ENCODE assay signal across 21 mouse cellular contexts in the genomic region with DNA sequence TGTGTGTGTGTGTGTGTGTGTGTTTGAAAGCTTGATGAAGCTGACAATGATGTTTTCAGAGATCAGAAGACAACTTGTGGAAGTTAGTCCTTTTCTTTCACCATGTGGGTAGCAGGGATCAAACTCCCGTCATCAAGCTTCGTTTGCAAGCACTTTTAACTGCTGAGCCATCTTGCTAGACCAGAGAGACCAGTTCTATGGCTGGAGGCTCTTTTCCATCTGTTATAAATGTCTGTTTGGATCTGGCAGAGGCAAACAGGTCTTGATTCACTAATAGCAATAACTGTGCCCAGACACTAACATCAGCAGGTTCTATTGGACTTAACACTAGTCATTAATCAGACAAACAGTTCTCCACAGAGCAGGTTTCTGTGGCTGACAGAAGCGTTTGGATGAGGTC.
A peak's percentile ranks its signal among the peaks of the same experiment; 100 is the strongest.
DNase-seq lines count a peak whose midpoint lies in the region.
"Had no signal": no experiment of that assay in that cellular context is flagged by ENCODE, and none has a peak within 500 bp of the region (broad histone marks: within the 10 kb centered on the region; RNA-seq: fewer than 3 reads in every experiment).

No protein-coding gene starts in this region.

- peak; percentile 4 for DNase-seq in adrenal gland, postnatal 14 days
- no peak for DNase-seq in adrenal gland, postnatal 4 days (ENCODE audit: low spot score in 2 of 2)
- DNase-seq in kidney, adult 9 months = peak; percentile 2
- DNase-seq in kidney, postnatal 10 days = no peak
- peak; percentile 68 for DNase-seq in fat pad, adult 2 months (ENCODE audit: extremely low read depth, low read depth, low spot score)
- DNase-seq in skeletal muscle tissue, adult 2 months (ENCODE audit: low read depth, low spot score) = peak; percentile 4
- DNase-seq in right cerebral cortex, postnatal 14 days = no peak
- DNase-seq: cerebellum, adult 11 months; cerebellum, postnatal 10 days; forebrain, postnatal 0 days; gastrocnemius, postnatal 14 days; heart, adult 18-20 months; heart, postnatal 36 days; kidney, adult 11 months; kidney, postnatal 36 days; liver, embryonic 13.5 days; lung, adult 18-20 months; retina, postnatal 1 day; right cerebral cortex, postnatal 25 days; spleen, adult 18-20 months; thymus, postnatal 14 days had no signal

Comparison
In these comparisons a context has a peak if more than half of its experiments do, and no peak if none do; other contexts are left out.
1. DNase-seq: peak in adrenal gland, postnatal 14 days (single experiment), kidney, adult 9 months (single experiment), fat pad, adult 2 months (single experiment) and skeletal muscle tissue, adult 2 months (single experiment); none in adrenal gland, postnatal 4 days (0 of 2), kidney, postnatal 10 days (single experiment) and right cerebral cortex, postnatal 14 days (single experiment).